Mouse (Mus musculus): Measurements from ENCODE around the gene Runx1. TPM values are rescaled to one million over a fixed set of nuclear protein-coding genes. Genes with fewer than 3 reads are reported as not detected.

The Runx1 gene
- polyA plus RNA-seq, 1 experiment from 2014 or later, result 6.4 TPM

GRCm38 (mm10) chr16:92555051-92555450 is 270.9 kb downstream of the Runx1 start:
- WGBS, result 75% methylated on average over 1 of the region's 1 CpGs
- H3K9ac ChIP-seq (ENCODE audit: low read length), result no peak overlapping the region

GRCm38 (mm10) chr16:92552858-92553257 is 273.1 kb downstream of the Runx1 start:
- Histone ChIP-seq H3K4me3 (ENCODE audit: low read depth, low read length) (no peak overlapping the region), H3K4me2 (replicated peaks; ENCODE audit: low read depth) (no peak overlapping the region), H3K9ac (ENCODE audit: low read length) (no peak overlapping the region; the same call in 1 of the 2 replicates), H3K4me1 (replicated peaks; ENCODE audit: control insufficient read depth, insufficient read depth) (no peaks in the 10 kb centered on the region), H3K9me3 (ENCODE audit: control insufficient read depth, low read length) (no peaks in the 10 kb centered on the region), H3K27me3 (ENCODE audit: control insufficient read depth, insufficient read depth, low read length) (no peaks in the 10 kb centered on the region), H3K27ac (replicated peaks) (no peak overlapping the region), H3K36me3 (ENCODE audit: control insufficient read depth, insufficient read depth, low read length) (no peaks in the 10 kb centered on the region)
- WGBS, result 62% methylated on average over 11 of the region's 11 CpGs
- TF ChIP-seq CTCF (IDR thresholded peaks at IDR 0.05; ENCODE audit: low read depth) (no peak), EP300 (optimal IDR thresholded peaks at IDR 0.05) (no peak)
- DNase-seq (ENCODE audit: low spot score), result no peak
- ATAC-seq (ENCODE audit: low FRiP score, low TSS enrichment), result no peak

More at GRCm38 (mm10) chr16:92555051-92555450, 270.9 kb downstream of the Runx1 start:
- Histone ChIP-seq H3K4me3 (ENCODE audit: low read depth, low read length) (no peak overlapping the region), H3K4me1 (replicated peaks; ENCODE audit: control insufficient read depth, insufficient read depth) (no peaks in the 10 kb centered on the region), H3K27ac (replicated peaks) (no peak overlapping the region), H3K4me2 (replicated peaks; ENCODE audit: low read depth) (no peak overlapping the region), H3K36me3 (ENCODE audit: control insufficient read depth, insufficient read depth, low read length) (no peaks in the 10 kb centered on the region), H3K27me3 (ENCODE audit: control insufficient read depth, insufficient read depth, low read length) (no peaks in the 10 kb centered on the region), H3K9me3 (ENCODE audit: control insufficient read depth, low read length) (no peaks in the 10 kb centered on the region)
- no peak for DNase-seq (ENCODE audit: low spot score)
- TF ChIP-seq CTCF (IDR thresholded peaks at IDR 0.05; ENCODE audit: low read depth) (no peak), EP300 (optimal IDR thresholded peaks at IDR 0.05) (no peak)
- ATAC-seq (ENCODE audit: low FRiP score, low TSS enrichment), result no peak

DNA sequence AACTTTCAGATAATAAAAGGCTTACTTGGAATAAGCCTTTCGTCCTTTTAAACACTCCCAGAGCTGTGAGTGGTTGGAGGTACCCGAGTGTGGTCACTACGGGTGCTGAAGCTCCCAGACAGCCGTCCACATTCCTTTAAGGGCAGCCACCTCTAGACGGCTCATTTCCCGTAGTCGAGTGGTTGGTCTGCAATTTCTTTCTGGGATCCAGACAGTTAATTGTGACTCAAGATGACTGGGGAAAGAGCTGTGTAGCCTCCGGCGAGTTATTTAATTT is 273.9 kb downstream of the Runx1 start:
- no peak overlapping the region for H3K4me3 ChIP-seq (ENCODE audit: low read depth, low read length)
- 68% methylated on average over 9 of the region's 9 CpGs for WGBS
- H3K27ac ChIP-seq (replicated peaks), result no peak overlapping the region
- H3K9ac ChIP-seq (ENCODE audit: low read length), result no peak overlapping the region
- DNase-seq (ENCODE audit: low spot score), result no peak
- H3K9me3 ChIP-seq (ENCODE audit: control insufficient read depth, low read length), result no peaks in the 10 kb centered on the region
- H3K4me1 ChIP-seq (replicated peaks; ENCODE audit: control insufficient read depth, insufficient read depth), result no peaks in the 10 kb centered on the region
- H3K36me3 ChIP-seq (ENCODE audit: control insufficient read depth, insufficient read depth, low read length), result no peaks in the 10 kb centered on the region
- TF ChIP-seq CTCF (IDR thresholded peaks at IDR 0.05; ENCODE audit: low read depth) (no peak), EP300 (optimal IDR thresholded peaks at IDR 0.05) (no peak)
- H3K4me2 ChIP-seq (replicated peaks; ENCODE audit: low read depth), result no peak overlapping the region
- H3K27me3 ChIP-seq (ENCODE audit: control insufficient read depth, insufficient read depth, low read length), result no peaks in the 10 kb centered on the region
- ATAC-seq (ENCODE audit: low FRiP score, low TSS enrichment), result no peak

Data from stomach, postnatal 0 days (tissue).